Mouse (Mus musculus): Measurements from ENCODE around the gene Col27a1.

Col27a1 gene

GRCm38 (mm10) chr4:63310247-63310855 lies 96.5 kb downstream of the Col27a1 start:
- peak in 1 of 2 experiments; percentile 15 for DNase-seq (ENCODE audit: low spot score in 2 of 2)

- no peak for DNase-seq (ENCODE audit: low spot score in 2 of 2)
Measured at GRCm38 (mm10) chr4:63311426-63311825, 97.6 kb downstream of the Col27a1 start.

GRCm38 (mm10) chr4:63314063-63314462 lies 100.3 kb downstream of the Col27a1 start:
- DNase-seq (ENCODE audit: low spot score in 2 of 2): no peak

DNA sequence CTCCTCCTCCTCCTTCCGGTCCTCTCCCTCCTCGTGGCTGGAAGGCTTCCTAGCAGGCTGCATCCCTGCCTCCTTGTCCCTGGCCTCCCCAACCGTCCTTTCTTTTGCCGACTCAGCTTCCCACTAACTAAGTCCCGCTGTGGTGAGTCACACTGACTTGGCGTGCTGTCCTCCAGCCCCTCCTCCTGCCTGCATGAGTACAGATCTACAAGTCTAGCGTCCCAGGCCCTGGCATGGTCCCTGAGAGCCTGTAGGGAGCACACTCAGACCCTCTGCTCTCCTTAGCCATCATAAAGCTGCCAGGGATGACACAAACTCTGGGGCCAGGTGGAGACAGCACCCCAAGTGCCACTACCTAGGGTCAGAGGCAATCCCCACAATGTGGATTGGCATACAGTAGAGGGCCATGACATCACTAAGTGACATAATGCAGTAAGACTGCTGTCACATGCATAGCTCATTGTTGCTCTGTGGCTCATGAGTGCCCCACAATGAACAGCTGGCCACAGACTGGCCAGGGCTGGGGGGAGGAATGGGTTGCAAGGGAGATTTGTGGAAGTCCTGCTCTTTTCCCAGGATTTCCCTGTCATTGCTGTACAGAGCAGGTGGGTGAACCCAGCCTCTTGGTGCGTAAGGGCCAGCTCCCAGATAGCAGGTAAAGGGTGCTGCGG lies 102.4 kb downstream of the Col27a1 start:
- peak; percentile 45 to 67 for DNase-seq (ENCODE audit: low spot score in 2 of 2)

DNA sequence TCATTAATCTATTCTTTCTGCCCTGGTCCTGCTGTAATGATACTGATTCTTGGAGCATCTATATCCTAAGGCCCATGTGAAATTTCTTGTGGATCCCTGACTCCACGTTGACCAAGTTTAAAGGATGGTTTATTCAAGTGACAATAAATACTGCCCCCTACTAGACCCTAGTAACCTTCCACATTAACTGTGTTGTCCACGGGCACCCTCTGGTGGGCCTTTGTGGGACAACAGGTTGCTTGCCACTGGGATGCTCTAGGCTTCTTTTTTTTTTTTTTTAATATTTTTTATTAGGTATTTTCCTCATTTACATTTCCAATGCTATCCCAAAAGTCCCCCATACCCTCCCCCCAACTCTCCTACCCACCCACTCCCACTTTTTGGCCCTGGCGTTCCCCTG lies 105.8 kb downstream of the Col27a1 start:
- peak; percentile 43 to 61 for DNase-seq (ENCODE audit: low spot score in 2 of 2)

DNA sequence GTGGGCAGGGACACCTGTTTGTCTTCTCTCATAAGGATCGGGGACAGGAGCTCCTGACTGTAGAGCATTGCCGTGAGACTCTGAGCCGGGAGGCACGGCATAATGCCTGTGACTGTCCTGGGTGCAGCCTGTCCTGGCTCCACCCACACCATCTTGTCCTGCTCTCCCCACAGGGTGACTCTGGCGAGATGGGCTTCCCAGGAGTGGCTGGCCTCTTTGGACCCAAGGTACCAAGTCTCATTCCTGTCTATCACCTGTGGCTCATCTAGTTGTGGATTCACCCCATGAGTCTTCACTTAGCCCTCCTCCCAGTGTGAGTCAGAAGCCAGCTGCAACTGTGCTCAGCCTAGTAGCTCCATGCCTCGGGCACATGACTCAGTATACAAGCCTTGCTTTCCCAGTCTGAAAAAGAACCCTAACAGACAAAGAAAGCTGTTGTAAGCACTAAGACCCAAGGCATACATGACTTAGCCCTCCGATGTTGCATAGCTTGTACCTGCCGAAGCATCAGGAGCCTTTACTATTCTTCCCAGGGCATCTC lies 109.5 kb downstream of the Col27a1 start:
- no peak for DNase-seq (ENCODE audit: low spot score in 2 of 2)

GRCm38 (mm10) chr4:63333403-63333802 lies 119.6 kb downstream of the Col27a1 start:
- DNase-seq (ENCODE audit: low spot score in 2 of 2): no peak

GRCm38 (mm10) chr4:63338414-63339076 lies 124.7 kb downstream of the Col27a1 start:
- DNase-seq (ENCODE audit: low spot score in 2 of 2): no peak

GRCm38 (mm10) chr4:63342491-63342890 lies 128.7 kb downstream of the Col27a1 start:
- DNase-seq (ENCODE audit: low spot score in 2 of 2): no peak

GRCm38 (mm10) chr4:63343608-63344007 lies 129.8 kb downstream of the Col27a1 start:
- no peak for DNase-seq (ENCODE audit: low spot score in 2 of 2)

DNA sequence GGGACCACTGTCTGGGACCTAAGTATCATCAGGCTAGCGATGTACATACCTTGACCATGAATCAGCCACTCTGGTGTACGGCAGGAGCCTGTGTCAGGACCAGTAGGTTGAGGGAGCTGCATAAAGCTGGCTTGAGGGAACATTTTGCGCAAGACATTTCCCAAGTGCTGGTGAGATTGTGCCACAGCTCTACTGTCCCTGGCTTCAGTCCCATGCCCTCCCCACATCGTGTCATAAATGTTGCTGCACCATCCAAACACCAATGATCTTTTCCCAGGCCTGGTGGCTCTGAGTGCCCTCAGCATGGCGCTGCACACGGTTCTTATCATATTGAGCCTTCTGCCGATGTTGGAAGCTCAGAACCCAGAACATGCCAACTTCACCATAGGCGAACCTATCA lies 130.5 kb downstream of the Col27a1 start, which contains the start of gene Orm1:
Orm1 (plus strand) TSS at position 266 of the 400 bp plus-strand sequence.
- DNase-seq (ENCODE audit: low spot score in 2 of 2): peak in 1 of 2 experiments; percentile 57

DNA sequence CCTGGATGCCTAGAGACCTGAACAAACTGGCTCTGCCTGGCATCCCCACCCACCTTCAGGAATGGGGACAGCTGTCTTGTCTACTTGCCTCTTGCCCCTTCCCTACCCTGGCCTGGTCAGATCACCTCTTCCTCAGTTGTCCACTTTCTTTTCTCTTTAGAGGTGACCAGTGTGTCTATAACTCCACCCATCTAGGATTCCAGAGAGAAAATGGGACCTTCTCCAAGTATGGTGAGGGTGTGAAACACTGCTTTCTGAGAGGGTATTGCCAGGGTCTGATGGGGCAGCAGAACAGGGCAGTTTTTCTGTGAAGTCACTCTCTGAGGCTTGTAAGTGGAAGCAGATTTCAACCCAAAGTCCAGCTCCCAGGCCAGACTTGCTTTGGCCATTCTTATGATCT lies 131.5 kb downstream of the Col27a1 start:
- no peak for DNase-seq (ENCODE audit: low spot score in 2 of 2)

DNA sequence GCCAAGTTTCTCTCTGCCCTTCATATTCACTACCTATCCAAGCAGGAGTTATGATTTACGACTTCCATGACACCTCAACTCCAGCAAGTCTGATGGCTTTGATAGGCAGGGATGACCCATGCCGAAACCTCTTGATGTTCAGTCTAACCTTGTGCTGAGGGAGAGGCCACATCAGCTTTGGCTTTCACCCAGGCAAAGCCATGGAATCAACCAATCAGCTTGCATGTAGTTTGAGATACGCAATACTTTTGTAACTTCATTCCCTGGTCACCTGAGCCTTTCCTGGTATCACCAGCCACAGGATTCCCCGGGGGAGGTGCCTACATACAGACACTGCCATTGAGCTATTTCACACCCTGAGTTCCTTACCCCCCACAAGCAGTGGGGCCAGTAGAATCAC lies 132.9 kb downstream of the Col27a1 start:
- no peak for DNase-seq (ENCODE audit: low spot score in 2 of 2)

- no peak for DNase-seq (ENCODE audit: low spot score in 2 of 2)
Measured at GRCm38 (mm10) chr4:63348524-63348923, 134.7 kb downstream of the Col27a1 start.

DNA sequence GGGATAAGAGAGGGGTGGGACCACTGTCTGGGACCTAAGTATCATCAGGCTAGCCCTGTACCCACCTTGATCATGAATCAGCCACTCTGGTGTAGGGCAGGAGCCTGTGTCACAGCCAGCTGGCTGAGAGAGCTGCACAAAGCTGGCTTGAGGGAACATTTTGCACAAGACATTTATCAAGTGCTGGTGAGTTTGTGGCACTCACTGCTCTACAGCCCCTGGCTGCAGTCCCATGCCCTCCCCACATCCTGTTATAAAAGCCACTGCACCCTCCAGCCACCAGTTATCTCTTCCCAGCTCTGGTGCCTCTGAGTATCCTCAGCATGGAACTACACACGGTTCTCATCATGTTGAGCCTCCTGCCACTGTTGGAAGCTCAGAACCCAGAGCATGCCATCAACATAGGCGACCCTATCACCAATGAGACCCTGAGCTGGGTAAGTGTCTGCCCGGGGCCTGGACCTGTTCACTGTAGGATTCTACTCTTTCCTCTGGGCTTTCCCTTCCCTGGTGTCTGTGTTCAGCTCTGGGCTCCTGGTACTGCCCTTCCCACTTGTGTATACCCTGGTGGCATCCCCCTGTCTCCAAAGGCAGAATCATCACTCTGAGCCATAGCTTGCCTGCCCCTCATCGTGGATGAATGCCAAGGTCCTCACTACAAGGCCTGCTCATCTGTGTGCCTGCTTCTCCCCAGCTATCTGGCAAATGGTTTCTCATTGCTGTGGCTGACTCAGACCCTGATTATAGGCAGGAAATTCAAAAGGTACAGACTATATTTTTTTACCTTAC lies 142.3 kb downstream of the Col27a1 start, which contains the start of gene Orm3:
Orm3 (plus strand) TSS at position 286 of the 789 bp plus-strand sequence.
- peak in 1 of 2 experiments; percentile 53 for DNase-seq (ENCODE audit: low spot score in 2 of 2)

- peak in 1 of 2 experiments; percentile 41 for DNase-seq (ENCODE audit: low spot score in 2 of 2)
Measured at GRCm38 (mm10) chr4:63356981-63357570, 143.3 kb downstream of the Col27a1 start.

DNA sequence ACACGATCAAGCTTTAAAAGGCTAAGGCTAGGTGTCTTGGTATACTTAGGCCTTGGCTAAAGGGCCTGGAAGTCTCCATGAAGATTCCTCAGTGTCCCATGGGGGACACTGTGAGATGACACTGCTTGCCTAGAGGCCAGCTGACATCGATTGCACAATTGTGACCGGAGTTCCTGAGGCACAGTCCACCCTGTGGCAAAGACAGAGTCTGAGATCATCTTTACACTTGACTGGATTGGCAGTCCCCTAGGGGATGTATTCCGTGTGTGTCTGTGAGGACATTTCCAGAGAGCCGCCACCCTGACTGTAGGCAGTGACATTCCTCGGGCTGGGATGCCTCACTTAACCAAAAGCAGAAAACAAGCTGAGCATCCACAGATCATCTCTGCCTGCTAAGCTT lies 146.1 kb downstream of the Col27a1 start:
- DNase-seq (ENCODE audit: low spot score in 2 of 2): no peak

GRCm38 (mm10) chr4:63362150-63362549 lies 148.3 kb downstream of the Col27a1 start, which contains the start of gene Orm2:
TSS of gene Orm2 (plus strand) at chr4:63362449.
- peak in 1 of 2 experiments; percentile 39 for DNase-seq (ENCODE audit: low spot score in 2 of 2)

DNA sequence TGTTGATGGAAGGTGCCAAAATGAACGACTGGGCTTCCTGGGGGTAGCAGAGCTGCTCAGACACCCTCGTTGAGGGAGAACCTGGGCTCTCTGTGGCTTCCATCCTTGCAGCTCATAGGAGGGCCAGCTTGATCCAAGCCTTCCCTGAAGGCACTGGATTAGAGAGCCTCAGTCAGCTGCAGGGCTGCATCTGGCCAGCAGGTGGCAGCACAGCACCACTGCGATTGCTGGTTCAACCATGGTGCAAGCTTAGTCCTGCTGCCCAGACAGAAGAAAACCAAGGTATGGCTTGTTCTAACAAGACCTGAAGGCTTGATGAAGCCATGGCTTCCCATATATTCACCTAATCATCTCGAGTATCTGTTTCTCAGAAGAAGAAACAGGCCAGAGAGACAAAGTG lies 154.8 kb downstream of the Col27a1 start:
- DNase-seq (ENCODE audit: low spot score in 2 of 2): peak; percentile 82 to 85

- no peak for DNase-seq (ENCODE audit: low spot score in 2 of 2)
Measured at GRCm38 (mm10) chr4:63370897-63371296, 157.1 kb downstream of the Col27a1 start.

- DNase-seq (ENCODE audit: low spot score in 2 of 2): no peak
Measured at GRCm38 (mm10) chr4:63371890-63372289, 158.1 kb downstream of the Col27a1 start.

Measured in urinary bladder, postnatal 36 days (tissue).